Comparison of ENCODE assay signal across 8 mouse cellular contexts in the genomic region with DNA sequence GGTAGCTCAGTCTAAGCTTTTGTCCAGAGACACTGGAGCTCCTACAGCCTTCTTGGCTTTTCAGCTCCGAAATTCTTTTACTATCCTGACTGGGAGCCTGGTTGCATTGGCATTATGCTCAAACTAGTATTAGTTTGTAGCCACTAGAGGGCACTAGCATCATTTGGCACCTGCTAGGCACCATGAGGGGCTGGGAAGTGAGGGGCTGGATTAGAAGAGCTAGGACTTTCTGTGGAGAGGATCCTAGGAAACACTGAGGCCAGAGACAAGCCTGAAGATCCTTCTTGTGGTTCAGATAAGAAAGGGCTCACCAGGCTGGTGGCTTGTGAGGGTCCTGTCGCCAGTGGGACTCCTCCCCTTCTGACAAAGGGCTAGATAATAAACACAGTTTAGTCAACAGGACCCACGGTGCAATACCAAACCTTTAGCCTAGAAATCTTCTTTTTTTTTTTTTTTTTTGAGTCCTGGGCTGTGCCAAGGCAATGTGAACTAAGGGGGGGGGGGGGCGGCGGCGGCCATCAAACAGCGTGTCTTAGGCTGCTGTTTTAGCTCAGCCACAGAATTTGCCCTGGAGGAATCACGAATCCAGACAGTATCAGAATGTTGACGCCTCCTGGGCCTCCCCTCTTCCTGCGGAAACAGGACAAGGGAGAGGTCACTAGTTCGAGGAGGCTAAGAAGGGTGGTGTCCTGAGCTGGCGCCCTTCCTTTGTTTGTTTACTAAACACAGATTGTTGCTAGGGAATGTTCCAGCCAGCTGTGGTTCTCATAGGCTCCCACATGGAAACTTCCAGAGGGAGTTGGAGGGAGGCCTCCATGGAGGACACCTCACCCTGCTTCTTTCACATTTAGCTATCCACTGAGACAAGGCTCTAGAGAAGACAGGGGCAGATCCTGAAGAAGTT. TPM values are rescaled to one million over a fixed set of nuclear protein-coding genes. Genes with fewer than 3 reads are reported as not detected.
DNase-seq lines count a peak whose midpoint lies in the region; ATAC-seq and TF ChIP-seq lines count a peak whose summit lies in the region.

No protein-coding gene starts in this region.

- peak; percentile 82; the same call in 1 of the 2 replicates for TF ChIP-seq CTCF in cerebellum, adult 2 months (IDR thresholded peaks at IDR 0.05; ENCODE audit: borderline replicate concordance, insufficient read depth, low read depth, low read length)
- peak; percentile 90 for TF ChIP-seq CTCF in layer of hippocampus, adult 2 months (conservative IDR thresholded peaks at IDR 0.05)

- WGBS in cerebellum, adult 2 months, result 39% methylated on average over 12 of the region's 12 CpGs
- WGBS in hindbrain, embryonic 10.5 days, result 39% methylated on average over 12 of the region's 12 CpGs
- 13% methylated on average over 12 of the region's 12 CpGs for WGBS in lung, embryonic 16.5 days

- peak overlapping the region; percentile 47 for H3K4me2 ChIP-seq in lung, embryonic 16.5 days (ENCODE audit: low read depth, low read length)

- no peak overlapping the region for H3K27ac ChIP-seq in cerebellum, adult 2 months (ENCODE audit: insufficient read depth, low read length)
- H3K27ac ChIP-seq in hindbrain, embryonic 10.5 days, result no peak overlapping the region; the same call in 1 of the 2 replicates
- H3K27ac ChIP-seq in layer of hippocampus, adult 2 months, result peak overlapping the region; percentile 65; the same call in 1 of the 2 replicates
- H3K27ac ChIP-seq in lung, embryonic 16.5 days (ENCODE audit: low read length), result peak overlapping the region; percentile 42; the same call in 1 of the 2 replicates

- H3K9ac ChIP-seq in lung, embryonic 16.5 days (ENCODE audit: low read length), result peak overlapping the region; percentile 38; the same call in 1 of the 2 replicates

- DNase-seq in R1 (ENCODE audit: low read depth, low spot score), result peak; percentile 72
- peak; percentile 53 to 60 for DNase-seq in cerebellum, adult 2 months
- peak; percentile 71 for DNase-seq in forelimb bud, embryonic 11.5 days (ENCODE audit: low read depth, low spot score)
- peak; percentile 60 for DNase-seq in hindbrain, embryonic 10.5 days (ENCODE audit: low spot score)
- DNase-seq in layer of hippocampus, adult 2 months (ENCODE audit: low spot score in 2 of 2), result peak; percentile 65 to 75
- DNase-seq in ovary, postnatal 36 days (ENCODE audit: low spot score), result peak; percentile 51
- DNase-seq in urinary bladder, postnatal 36 days (ENCODE audit: low spot score in 2 of 2), result peak; percentile 67 to 83

- no peak for TF ChIP-seq POLR2A in cerebellum, adult 2 months (IDR thresholded peaks at IDR 0.05; ENCODE audit: borderline replicate concordance, insufficient read depth, low read length)

- H3K4me3 ChIP-seq in cerebellum, adult 2 months (replicated peaks; ENCODE audit: insufficient read depth, low read depth, low read length), result no peak overlapping the region
- H3K4me3 ChIP-seq in hindbrain, embryonic 10.5 days, result no peak overlapping the region
- H3K4me3 ChIP-seq in layer of hippocampus, adult 2 months, result no peak overlapping the region
- H3K4me3 ChIP-seq in lung, embryonic 16.5 days (ENCODE audit: low read length), result peak overlapping the region; percentile 21

- H3K9me3 ChIP-seq in hindbrain, embryonic 10.5 days, result no peaks in the 10 kb centered on the region
- H3K9me3 ChIP-seq in lung, embryonic 16.5 days (ENCODE audit: control insufficient read depth, low read length), result no peaks in the 10 kb centered on the region

- no peaks in the 10 kb centered on the region for H3K36me3 ChIP-seq in hindbrain, embryonic 10.5 days
- no peaks in the 10 kb centered on the region for H3K36me3 ChIP-seq in lung, embryonic 16.5 days (ENCODE audit: control insufficient read depth, insufficient read depth, low read length)

- ATAC-seq in lung, embryonic 16.5 days (ENCODE audit: low read depth), result peak; percentile 92

- H3K4me1 ChIP-seq in cerebellum, adult 2 months (ENCODE audit: control insufficient read depth, insufficient read depth, low read length), result no peaks in the 10 kb centered on the region
- no peaks in the 10 kb centered on the region for H3K4me1 ChIP-seq in hindbrain, embryonic 10.5 days (replicated peaks)
- peaks cover 7% of the 10 kb centered on the region for H3K4me1 ChIP-seq in lung, embryonic 16.5 days (replicated peaks; ENCODE audit: control insufficient read depth, insufficient read depth, low read length)

- no peaks in the 10 kb centered on the region for H3K27me3 ChIP-seq in cerebellum, adult 2 months (ENCODE audit: control insufficient read depth, insufficient read depth, low read length)
- H3K27me3 ChIP-seq in hindbrain, embryonic 10.5 days (ENCODE audit: insufficient read depth, poor library complexity, severe bottlenecking), result no peaks in the 10 kb centered on the region
- no peaks in the 10 kb centered on the region for H3K27me3 ChIP-seq in lung, embryonic 16.5 days (ENCODE audit: control insufficient read depth, insufficient read depth, low read depth, low read length)

RNA-seq across cellular contexts. Expression of gene Zdhhc11, which starts 7.1 kb away (rescaled TPM):
- polyA plus RNA-seq in cerebellum, adult 2 months (2012; rRNA removed), result not detected in 2 replicates
- polyA plus RNA-seq in hindbrain, embryonic 10.5 days (2016; fragmentation: Nextera tagmentation; extraction: Ambion mirVana), result not detected in 2 replicates
- not detected for total RNA-seq in layer of hippocampus, adult 2 months (2021)
- not detected in 2 replicates for polyA plus RNA-seq in lung, embryonic 16.5 days (2015; fragmentation: Nextera tagmentation; extraction: Ambion mirVana)

RNA-seq across cellular contexts. Expression of gene Brd9, which starts 33.2 kb away (rescaled TPM):
- 81.7 and 83.7 TPM in 2 replicates for polyA plus RNA-seq in cerebellum, adult 2 months (2012; rRNA removed)
- polyA plus RNA-seq in hindbrain, embryonic 10.5 days (2016; fragmentation: Nextera tagmentation; extraction: Ambion mirVana), result 56.3 and 64.6 TPM in 2 replicates
- 100 to 1,000 TPM; 114 to 139 TPM for total RNA-seq in layer of hippocampus, adult 2 months (2021)
- 52.2 and 55.3 TPM in 2 replicates for polyA plus RNA-seq in lung, embryonic 16.5 days (2015; fragmentation: Nextera tagmentation; extraction: Ambion mirVana)

RNA-seq across cellular contexts. Expression of gene Trip13, which starts 33.2 kb away (rescaled TPM):
- polyA plus RNA-seq in cerebellum, adult 2 months (2012; rRNA removed), result 0.65 and 1.1 TPM in 2 replicates
- 51.5 and 61.9 TPM in 2 replicates for polyA plus RNA-seq in hindbrain, embryonic 10.5 days (2016; fragmentation: Nextera tagmentation; extraction: Ambion mirVana)
- total RNA-seq in layer of hippocampus, adult 2 months (2021), result under 1 TPM; 0.49 to 0.76 TPM
- 33.8 and 39.6 TPM in 2 replicates for polyA plus RNA-seq in lung, embryonic 16.5 days (2015; fragmentation: Nextera tagmentation; extraction: Ambion mirVana)

RNA-seq across cellular contexts. Expression of gene Tppp, which starts 38.4 kb away (rescaled TPM):
- polyA plus RNA-seq in cerebellum, adult 2 months (2012; rRNA removed), result 178 and 180 TPM in 2 replicates
- polyA plus RNA-seq in hindbrain, embryonic 10.5 days (2016; fragmentation: Nextera tagmentation; extraction: Ambion mirVana), result 0.85 and 2.8 TPM in 2 replicates
- total RNA-seq in layer of hippocampus, adult 2 months (2021), result 100 to 1,000 TPM; 267 to 277 TPM
- 1.3 and 1.7 TPM in 2 replicates for polyA plus RNA-seq in lung, embryonic 16.5 days (2015; fragmentation: Nextera tagmentation; extraction: Ambion mirVana)

Comparison
In these comparisons a context has a peak if more than half of its experiments do, and no peak if none do; other contexts are left out.
1. H3K27ac ChIP-seq: peak in layer of hippocampus, adult 2 months (single experiment) and lung, embryonic 16.5 days (single experiment); none in cerebellum, adult 2 months (single experiment) and hindbrain, embryonic 10.5 days (single experiment).
2. RNA of gene Trip13, which starts 33.2 kb away (polyA plus RNA-seq): 51.5 to 61.9 TPM in hindbrain, embryonic 10.5 days and 33.8 to 39.6 TPM in lung, embryonic 16.5 days; 0.65 to 1.1 TPM in cerebellum, adult 2 months; every median in the first group is over 10 times any median in the second.
3. Peak in every context shown above with its lines, with median percentiles within 50 percentile points of each other: DNase-seq.